Mouse (Mus musculus): ENCODE data around the gene Ten1.

DNA sequence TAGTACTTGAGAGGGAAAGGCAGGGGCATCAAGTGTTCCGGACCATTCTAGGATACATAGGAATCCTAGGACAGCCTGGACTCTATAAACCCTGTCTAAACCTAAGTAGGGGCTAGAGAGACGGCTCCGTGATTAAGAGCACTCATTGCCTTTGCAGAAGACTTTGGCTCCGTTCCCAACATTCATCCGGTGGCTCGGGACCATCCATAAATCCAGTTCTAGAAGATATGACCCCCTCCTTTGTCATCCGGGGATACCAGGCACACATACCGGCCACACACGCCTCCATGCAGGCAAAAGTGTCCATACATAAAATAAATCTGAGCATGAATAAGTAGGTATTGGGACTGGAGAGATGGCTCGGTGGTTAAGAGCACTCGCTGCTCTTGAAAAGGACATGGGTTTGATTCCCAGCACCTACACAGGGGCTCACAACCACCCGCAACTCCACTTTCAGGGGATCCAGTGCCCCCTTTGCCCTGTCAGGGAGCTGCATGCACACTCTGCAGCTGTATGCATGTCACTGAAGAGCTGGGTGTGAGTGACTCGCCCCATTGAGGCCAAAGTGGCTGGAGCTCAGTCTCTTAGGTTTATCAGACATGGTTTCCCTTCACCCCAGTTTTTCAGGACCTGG lies 15.3 kb downstream of the Ten1 start:
- no peak for TF ChIP-seq CTCF (IDR thresholded peaks at IDR 0.05; ENCODE audit: borderline replicate concordance, control insufficient read depth, extremely low read depth, insufficient read depth, low read length, poor library complexity)
- no peak for TF ChIP-seq POLR2A (IDR thresholded peaks at IDR 0.05; ENCODE audit: control insufficient read depth, extremely low read depth, insufficient read depth, low read length, poor library complexity)
